Mouse (Mus musculus) small intestine, adult 2 months (tissue): ENCODE data around the gene 1810046K07Rik.

Experiments
- CTCF ChIP-seq: fragments of 200-500 bp; IDR thresholded peaks from 2 replicates; pipeline ENCODE4 v1.5.1; 2012; ENCODE audit warnings: low read depth, mild to moderate bottlenecking, control low read depth, inconsistent platforms, low read length, moderate library complexity, mixed read lengths; ENCODE audit not compliant: insufficient replicate concordance, insufficient read length; ENCODE audit errors: extremely low read depth
- POLR2A ChIP-seq: fragments of 200-500 bp; IDR thresholded peaks from 2 replicates; pipeline ENCODE4 v1.6.1; 2012; ENCODE audit warnings: low read depth, mild to moderate bottlenecking, control low read depth, inconsistent platforms, low read length, moderate library complexity

DNA sequence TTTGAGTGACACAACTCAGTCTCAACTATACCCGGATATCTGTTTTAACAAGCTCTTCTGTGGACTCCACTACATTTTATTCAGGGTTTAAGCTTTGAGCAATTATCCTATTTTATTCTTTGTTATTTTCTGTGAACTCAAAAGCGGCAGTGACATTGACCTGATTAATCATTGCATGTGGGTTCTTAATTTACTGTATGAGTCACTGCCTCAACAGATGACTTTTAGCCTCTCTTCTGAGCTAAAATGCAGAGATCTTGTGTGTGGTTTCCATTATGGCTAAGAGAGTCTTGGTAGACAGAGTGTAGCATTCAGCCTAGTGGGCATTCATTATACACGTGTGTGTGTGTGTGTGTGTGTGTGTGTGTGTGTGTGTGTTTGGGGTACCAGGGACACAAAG, 24.2 kb upstream of the 1810046K07Rik start:
- TF ChIP-seq CTCF (no peak), POLR2A (no peak)
